Mouse (Mus musculus): ENCODE measurements around the gene A230050P20Rik. TPM values are rescaled to one million over a fixed set of nuclear protein-coding genes. Genes with fewer than 3 reads are reported as not detected.

Gene A230050P20Rik
- polyA plus RNA-seq, 1 experiment: 82.8 TPM

GRCm38 (mm10) chr9:20878710-20879065 is 10.2 kb downstream of the A230050P20Rik start:
- DNase-seq (ENCODE audit: low read depth in 1 of 2, low spot score in 2 of 2): peak in 1 of 2 experiments; percentile 30

GRCm38 (mm10) chr9:20879097-20879792 is 10.8 kb downstream of the A230050P20Rik start, which contains the start of gene Angptl6:
Gene Angptl6, minus strand, starts transcription at chr9:20879727.
- Histone ChIP-seq H3K27me3 (ENCODE audit: control insufficient read depth, insufficient read depth, low read length) (no peaks in the 10 kb centered on the region), H3K36me3 (ENCODE audit: control insufficient read depth, insufficient read depth, low read length) (no peaks in the 10 kb centered on the region; the same call in 1 of the 2 replicates), H3K4me3 (ENCODE audit: extremely low read depth, insufficient read depth, insufficient read length) (peak within 1 kb of the TSS; percentile 61), H3K27ac (ENCODE audit: insufficient read depth, low read length) (peak within 1 kb of the TSS; percentile 91), H3K4me1 (ENCODE audit: control insufficient read depth, insufficient read depth, insufficient read length) (0 out of 2 replicates have a peak, but pooled peaks cover 4% of the 10 kb centered on the region)
- DNase-seq (ENCODE audit: low read depth in 1 of 2, low spot score in 2 of 2): no peak
- TF ChIP-seq POLR2A (IDR thresholded peaks at IDR 0.05; ENCODE audit: low read depth, low read length) (no peak), CTCF (IDR thresholded peaks at IDR 0.05; ENCODE audit: extremely low read depth, insufficient read depth, insufficient read length, insufficient replicate concordance) (no peak)
- WGBS: 86% methylated on average over 13 of the region's 13 CpGs

More at GRCm38 (mm10) chr9:20878710-20879065, 10.2 kb downstream of the A230050P20Rik start:
- no peak for TF ChIP-seq POLR2A (IDR thresholded peaks at IDR 0.05; ENCODE audit: low read depth, low read length)
- no peak for TF ChIP-seq CTCF (IDR thresholded peaks at IDR 0.05; ENCODE audit: extremely low read depth, insufficient read depth, insufficient read length, insufficient replicate concordance)
- peaks cover 2% of the 10 kb centered on the region for H3K36me3 ChIP-seq (ENCODE audit: control insufficient read depth, insufficient read depth, low read length)
- 20% methylated on average over 10 of the region's 10 CpGs for WGBS
- H3K27me3 ChIP-seq (ENCODE audit: control insufficient read depth, insufficient read depth, low read length): no peaks in the 10 kb centered on the region
- H3K4me1 ChIP-seq (ENCODE audit: control insufficient read depth, insufficient read depth, insufficient read length): 0 out of 2 replicates have a peak, but pooled peaks cover 4% of the 10 kb centered on the region
- peak overlapping the region; percentile 61 for H3K4me3 ChIP-seq (ENCODE audit: extremely low read depth, insufficient read depth, insufficient read length)
- peak overlapping the region; percentile 91 for H3K27ac ChIP-seq (ENCODE audit: insufficient read depth, low read length)

GRCm38 (mm10) chr9:20886563-20886962 is 18.1 kb downstream of the A230050P20Rik start:
- DNase-seq (ENCODE audit: low read depth in 1 of 2, low spot score in 2 of 2): no peak
- Histone ChIP-seq H3K27me3 (ENCODE audit: control insufficient read depth, insufficient read depth, low read length) (no peaks in the 10 kb centered on the region), H3K4me3 (ENCODE audit: extremely low read depth, insufficient read depth, insufficient read length) (no peak overlapping the region), H3K36me3 (ENCODE audit: control insufficient read depth, insufficient read depth, low read length) (peaks cover 19% of the 10 kb centered on the region), H3K27ac (ENCODE audit: insufficient read depth, low read length) (no peak overlapping the region), H3K4me1 (ENCODE audit: control insufficient read depth, insufficient read depth, insufficient read length) (no peaks in the 10 kb centered on the region)
- 99% methylated on average over 2 of the region's 2 CpGs for WGBS
- TF ChIP-seq POLR2A (IDR thresholded peaks at IDR 0.05; ENCODE audit: low read depth, low read length): no peak
- TF ChIP-seq CTCF (IDR thresholded peaks at IDR 0.05; ENCODE audit: extremely low read depth, insufficient read depth, insufficient read length, insufficient replicate concordance): no peak

- no peaks in the 10 kb centered on the region for H3K4me1 ChIP-seq (ENCODE audit: control insufficient read depth, insufficient read depth, insufficient read length)
- peaks cover 26% of the 10 kb centered on the region for H3K36me3 ChIP-seq (ENCODE audit: control insufficient read depth, insufficient read depth, low read length)
- H3K27ac ChIP-seq (ENCODE audit: insufficient read depth, low read length): no peak overlapping the region
- DNase-seq (ENCODE audit: low read depth in 1 of 2, low spot score in 2 of 2): no peak
- no peak for TF ChIP-seq CTCF (IDR thresholded peaks at IDR 0.05; ENCODE audit: extremely low read depth, insufficient read depth, insufficient read length, insufficient replicate concordance)
- TF ChIP-seq POLR2A (IDR thresholded peaks at IDR 0.05; ENCODE audit: low read depth, low read length): no peak
- H3K4me3 ChIP-seq (ENCODE audit: extremely low read depth, insufficient read depth, insufficient read length): no peak overlapping the region
- no peaks in the 10 kb centered on the region for H3K27me3 ChIP-seq (ENCODE audit: control insufficient read depth, insufficient read depth, low read length)
- WGBS: 94% methylated on average over 6 of the region's 6 CpGs
Observed at GRCm38 (mm10) chr9:20887191-20887590, 18.7 kb downstream of the A230050P20Rik start.

GRCm38 (mm10) chr9:20887704-20888385 is 19.4 kb downstream of the A230050P20Rik start, which contains the start of gene Ppan:
Gene Ppan, plus strand, starts transcription at chr9:20888175.
- Histone ChIP-seq H3K4me3 (ENCODE audit: extremely low read depth, insufficient read depth, insufficient read length) (peak within 1 kb of the TSS; percentile 76), H3K27ac (ENCODE audit: insufficient read depth, low read length) (peak within 1 kb of the TSS; percentile 90), H3K27me3 (ENCODE audit: control insufficient read depth, insufficient read depth, low read length) (no peaks in the 10 kb centered on the region), H3K4me1 (ENCODE audit: control insufficient read depth, insufficient read depth, insufficient read length) (no peaks in the 10 kb centered on the region), H3K36me3 (ENCODE audit: control insufficient read depth, insufficient read depth, low read length) (peaks cover 27% of the 10 kb centered on the region)
- peak; percentile 89 for TF ChIP-seq POLR2A (IDR thresholded peaks at IDR 0.05; ENCODE audit: low read depth, low read length)
- TF ChIP-seq CTCF (IDR thresholded peaks at IDR 0.05; ENCODE audit: extremely low read depth, insufficient read depth, insufficient read length, insufficient replicate concordance): no peak
- under 1% methylated on average over 43 of the region's 43 CpGs for WGBS
- DNase-seq (ENCODE audit: low read depth in 1 of 2, low spot score in 2 of 2): peak; percentile 92 to 94

- peaks cover 29% of the 10 kb centered on the region for H3K36me3 ChIP-seq (ENCODE audit: control insufficient read depth, insufficient read depth, low read length)
- TF ChIP-seq POLR2A (IDR thresholded peaks at IDR 0.05; ENCODE audit: low read depth, low read length) (no peak), CTCF (IDR thresholded peaks at IDR 0.05; ENCODE audit: extremely low read depth, insufficient read depth, insufficient read length, insufficient replicate concordance) (no peak)
- under 1% methylated on average over 30 of the region's 30 CpGs for WGBS
- H3K27me3 ChIP-seq (ENCODE audit: control insufficient read depth, insufficient read depth, low read length): no peaks in the 10 kb centered on the region
- peak overlapping the region; percentile 39 for H3K27ac ChIP-seq (ENCODE audit: insufficient read depth, low read length)
- peak overlapping the region; percentile 76 for H3K4me3 ChIP-seq (ENCODE audit: extremely low read depth, insufficient read depth, insufficient read length)
- no peak for DNase-seq (ENCODE audit: low read depth in 1 of 2, low spot score in 2 of 2)
- H3K4me1 ChIP-seq (ENCODE audit: control insufficient read depth, insufficient read depth, insufficient read length): no peaks in the 10 kb centered on the region
Observed at GRCm38 (mm10) chr9:20888386-20888765, 19.9 kb downstream of the A230050P20Rik start.
